Mouse (Mus musculus) neural tube, embryonic 12.5 days (tissue): ENCODE data around the gene Magi2. TPM values are rescaled to one million over a fixed set of nuclear protein-coding genes. Genes with fewer than 3 reads are reported as not detected.
"Not testable (repeated sequence)": the region's sequence is repeated elsewhere in the genome, so short reads cannot be mapped to it uniquely, and the experiment has no call there.

Experiments used
- ATAC-seq: fragments of 200-750 bp; cut with Nextera tagmentation; 2 replicates; pipeline ENCODE4 v1.8.0; 2017; ENCODE audit warnings: low read depth, mild to moderate bottlenecking, moderate TSS enrichment, moderate library complexity; ENCODE audit not compliant: low FRiP score
- H3K27ac ChIP-seq: fragments of 300-500 bp; sonication (generic); 2 replicates; pipeline ENCODE4 v1.5.1; 2016
- H3K27me3 ChIP-seq: fragments of 300-500 bp; sonication (generic); replicated peaks from 2 replicates; pipeline ENCODE4 v1.6.1; 2016; ENCODE audit warnings: mild to moderate bottlenecking
- H3K36me3 ChIP-seq: fragments of 300-500 bp; sonication (generic); 2 replicates; pipeline ENCODE4 v1.6.1; 2016; ENCODE audit warnings: mild to moderate bottlenecking
- H3K4me1 ChIP-seq: fragments of 300-500 bp; sonication (generic); 2 replicates; pipeline ENCODE4 v1.6.1; 2016
- H3K4me2 ChIP-seq: fragments of 300-500 bp; sonication (generic); replicated peaks from 2 replicates; pipeline ENCODE4 v1.6.1; 2016; ENCODE audit warnings: mild to moderate bottlenecking
- H3K4me3 ChIP-seq: fragments of 300-500 bp; sonication (generic); 2 replicates; pipeline ENCODE4 v1.5.1; 2016
- H3K9ac ChIP-seq: fragments of 300-500 bp; sonication (generic); 2 replicates; pipeline ENCODE4 v1.6.1; 2016; ENCODE audit warnings: mild to moderate bottlenecking
- H3K9me3 ChIP-seq: fragments of 300-500 bp; sonication (generic); 2 replicates; pipeline ENCODE4 v1.6.1; 2016; ENCODE audit warnings: mild to moderate bottlenecking
- WGBS: fragments of 180-500 bp; shearing (Covaris S2); methylation state at CpG from one replicate; pipeline ENCODE4 v1.1.7; 2016; 5-methylcytosine and 5-hydroxymethylcytosine counted together
- polyA plus RNA-seq: library from polyadenylated mRNA; unstranded; fragments of >200 nt; fragmentation: Nextera tagmentation; extraction: Ambion mirVana; gene quantifications from 2 replicates; pipeline ENCODE4 v1.2.1, GENCODE M21; 2016

The Magi2 gene
- polyA plus RNA-seq, 1 experiment from 2014 or later: 15.2 TPM

GRCm38 (mm10) chr5:19472851-19473439, 246.1 kb downstream of the Magi2 start:
- Histone ChIP-seq H3K9ac (no peak overlapping the region), H3K4me3 (no peak overlapping the region), H3K9me3 (no peaks in the 10 kb centered on the region), H3K36me3 (no peaks in the 10 kb centered on the region), H3K4me2 (no peak overlapping the region), H3K27ac (no peak overlapping the region), H3K4me1 (no peaks in the 10 kb centered on the region), H3K27me3 (no peaks in the 10 kb centered on the region)
- WGBS: 74% methylated on average over 4 of the region's 4 CpGs
- ATAC-seq: no peak

DNA sequence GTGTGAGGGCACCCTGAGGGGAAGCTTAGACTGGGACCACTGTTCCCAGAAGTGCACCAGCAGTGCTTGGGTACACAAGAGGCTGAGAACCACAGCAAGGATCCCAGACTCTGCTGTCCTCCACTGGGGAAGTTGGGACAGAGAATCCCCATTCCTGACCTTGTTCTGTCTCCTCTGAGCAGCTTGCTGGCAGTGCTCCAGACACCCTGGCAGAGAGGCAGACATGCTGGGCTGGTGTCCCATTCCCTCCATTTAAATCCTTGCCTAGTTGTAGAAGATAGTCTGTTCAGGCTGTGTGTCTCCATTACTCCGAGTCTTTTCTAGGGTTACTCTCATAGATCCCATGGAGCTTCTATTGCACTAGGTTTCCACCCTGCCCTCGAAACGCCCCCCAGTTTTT, 256.1 kb downstream of the Magi2 start:
- no peak overlapping the region for H3K27ac ChIP-seq
- H3K9ac ChIP-seq: no peak overlapping the region
- ATAC-seq: no peak
- no peaks in the 10 kb centered on the region for H3K27me3 ChIP-seq
- no peaks in the 10 kb centered on the region for H3K9me3 ChIP-seq
- H3K4me3 ChIP-seq: no peak overlapping the region
- 93% methylated on average over 3 of the region's 3 CpGs for WGBS
- no peak overlapping the region for H3K4me2 ChIP-seq
- no peaks in the 10 kb centered on the region for H3K4me1 ChIP-seq
- H3K36me3 ChIP-seq: no peaks in the 10 kb centered on the region

DNA sequence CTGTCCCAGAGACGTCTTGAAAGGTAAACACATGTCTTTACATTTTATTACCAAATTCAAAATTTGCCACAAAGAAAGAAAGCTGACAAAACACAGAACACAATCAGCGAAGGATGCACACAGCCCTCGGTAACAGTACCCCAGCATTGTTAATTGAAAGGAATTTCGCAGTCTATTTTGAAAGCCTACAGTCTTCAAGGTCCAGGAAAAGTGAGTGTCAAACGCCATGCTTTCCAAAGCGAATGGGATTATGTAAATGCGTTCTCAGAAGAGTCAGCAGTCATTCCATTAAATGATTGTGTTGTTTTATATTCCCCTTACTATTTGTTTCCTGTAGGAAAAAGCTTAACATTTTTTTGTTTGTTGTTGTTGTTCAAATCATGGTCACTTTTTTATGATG, 261.1 kb downstream of the Magi2 start:
- no peak for ATAC-seq
- no peak overlapping the region for H3K9ac ChIP-seq
- H3K4me2 ChIP-seq: no peak overlapping the region
- no peak overlapping the region for H3K27ac ChIP-seq
- H3K27me3 ChIP-seq: no peaks in the 10 kb centered on the region
- 27% methylated on average over 7 of the region's 7 CpGs for WGBS
- H3K9me3 ChIP-seq: no peaks in the 10 kb centered on the region
- H3K36me3 ChIP-seq: no peaks in the 10 kb centered on the region
- no peak overlapping the region for H3K4me3 ChIP-seq
- H3K4me1 ChIP-seq: no peaks in the 10 kb centered on the region

DNA sequence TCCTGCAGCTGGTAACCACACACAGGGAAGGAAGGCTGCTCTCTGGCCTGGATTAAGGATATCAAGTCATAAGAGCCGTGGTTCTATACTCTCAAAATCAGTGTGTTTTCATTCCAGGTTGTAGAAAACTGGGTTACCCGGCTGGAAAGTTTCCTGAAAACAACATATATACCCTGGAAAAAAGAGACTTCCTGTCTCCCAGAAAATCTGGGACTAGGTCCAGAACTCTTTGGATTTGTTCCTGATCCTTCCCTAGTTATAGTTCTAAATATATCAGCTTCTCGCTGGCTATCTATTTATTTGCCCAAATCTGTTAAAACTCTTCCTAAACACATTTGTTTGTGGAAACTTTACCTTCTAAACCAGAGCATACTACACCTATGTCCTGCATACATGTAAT, 274.2 kb downstream of the Magi2 start:
- Histone ChIP-seq H3K9ac (no peak overlapping the region), H3K36me3 (no peaks in the 10 kb centered on the region), H3K27me3 (no peaks in the 10 kb centered on the region), H3K9me3 (no peaks in the 10 kb centered on the region), H3K4me1 (no peaks in the 10 kb centered on the region), H3K4me3 (no peak overlapping the region), H3K27ac (no peak overlapping the region), H3K4me2 (no peak overlapping the region)
- ATAC-seq: no peak
- WGBS: 90% methylated on average over 3 of the region's 3 CpGs

DNA sequence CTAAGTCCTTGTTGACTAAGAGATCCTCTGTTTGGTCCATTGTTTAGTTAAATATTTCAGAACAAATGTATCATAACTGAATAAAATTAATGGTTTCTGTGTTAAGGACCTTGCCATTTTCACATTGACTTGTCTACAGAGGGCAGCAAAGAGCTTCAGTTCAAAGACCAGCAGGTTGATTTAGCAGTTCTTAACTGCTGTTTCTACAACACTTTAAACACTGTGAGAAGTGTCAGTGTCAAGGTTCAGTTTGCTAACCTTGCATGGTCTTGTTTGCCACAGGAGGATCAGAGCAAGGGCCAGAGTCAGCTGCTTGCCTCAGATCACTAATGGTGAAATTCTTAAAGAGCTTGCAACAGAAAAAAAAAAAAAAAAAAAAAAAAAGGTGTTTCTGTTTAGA, 295.3 kb downstream of the Magi2 start:
- ATAC-seq: no peak
- Histone ChIP-seq H3K36me3 (no peaks in the 10 kb centered on the region), H3K4me1 (no peaks in the 10 kb centered on the region)

GRCm38 (mm10) chr5:19539348-19539747, 312.5 kb downstream of the Magi2 start:
- H3K4me3 ChIP-seq: no peak overlapping the region
- H3K36me3 ChIP-seq: no peaks in the 10 kb centered on the region
- 2% methylated on average over 2 of the region's 2 CpGs for WGBS
- no peak overlapping the region for H3K27ac ChIP-seq
- H3K27me3 ChIP-seq: no peaks in the 10 kb centered on the region
- no peaks in the 10 kb centered on the region for H3K9me3 ChIP-seq
- no peaks in the 10 kb centered on the region for H3K4me1 ChIP-seq
- H3K9ac ChIP-seq: no peak overlapping the region
- H3K4me2 ChIP-seq: no peak overlapping the region
- ATAC-seq: no peak

More for the DNA sequence above, 295.3 kb downstream of the Magi2 start:
- Histone ChIP-seq H3K4me2 (no peak overlapping the region), H3K27ac (no peak overlapping the region), H3K9me3 (no peaks in the 10 kb centered on the region), H3K27me3 (no peaks in the 10 kb centered on the region), H3K9ac (no peak overlapping the region), H3K4me3 (no peak overlapping the region)

DNA sequence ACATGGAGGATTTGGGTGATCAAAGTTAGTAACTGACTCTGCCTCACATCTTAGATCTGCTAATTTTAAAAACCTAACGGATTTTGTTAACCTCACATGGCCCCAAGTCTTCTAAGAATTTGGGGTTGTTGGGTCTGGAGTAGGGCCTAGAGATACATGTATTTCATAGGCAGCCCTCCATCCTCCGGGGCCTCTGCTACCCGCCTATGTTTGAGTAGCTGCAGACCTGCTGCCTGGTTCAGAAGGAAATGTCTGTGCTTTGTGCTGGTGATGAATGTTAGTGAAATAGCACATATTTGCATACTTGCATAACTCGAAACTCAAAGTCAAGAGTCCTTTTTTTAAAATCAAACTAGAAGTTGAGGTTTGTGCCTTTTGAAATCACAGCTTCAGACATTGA, 319.6 kb downstream of the Magi2 start:
- no peak for ATAC-seq
- Histone ChIP-seq H3K9me3 (no peaks in the 10 kb centered on the region), H3K27me3 (no peaks in the 10 kb centered on the region), H3K9ac (no peak overlapping the region), H3K4me2 (no peak overlapping the region), H3K4me3 (no peak overlapping the region), H3K36me3 (no peaks in the 10 kb centered on the region), H3K4me1 (no peaks in the 10 kb centered on the region), H3K27ac (no peak overlapping the region)
- WGBS: 81% methylated on average over 4 of the region's 4 CpGs

DNA sequence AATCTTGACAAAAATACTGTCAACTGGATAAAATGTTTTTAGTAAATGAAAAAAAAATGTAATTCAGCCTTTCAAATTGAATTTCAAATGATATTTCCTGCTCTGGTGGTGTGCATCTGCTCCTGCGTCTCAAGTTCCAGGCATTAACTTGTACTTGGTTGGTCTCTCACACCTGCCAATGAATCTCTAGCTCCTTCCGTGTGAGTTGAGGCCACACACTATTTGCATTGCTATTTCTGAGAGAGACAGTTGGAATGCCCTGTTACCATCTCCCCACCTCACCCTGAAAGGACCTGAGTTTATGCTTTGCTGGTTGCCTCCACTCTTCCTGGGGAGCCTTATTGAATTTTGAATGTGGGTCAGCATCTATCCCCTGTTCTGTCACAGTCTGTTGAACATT, 320.1 kb downstream of the Magi2 start:
- no peaks in the 10 kb centered on the region for H3K4me1 ChIP-seq
- no peak overlapping the region for H3K27ac ChIP-seq
- WGBS: 83% methylated on average over 2 of the region's 2 CpGs
- no peaks in the 10 kb centered on the region for H3K36me3 ChIP-seq
- no peaks in the 10 kb centered on the region for H3K9me3 ChIP-seq
- no peak overlapping the region for H3K9ac ChIP-seq
- H3K4me3 ChIP-seq: no peak overlapping the region
- H3K4me2 ChIP-seq: no peak overlapping the region
- no peak for ATAC-seq
- no peaks in the 10 kb centered on the region for H3K27me3 ChIP-seq

DNA sequence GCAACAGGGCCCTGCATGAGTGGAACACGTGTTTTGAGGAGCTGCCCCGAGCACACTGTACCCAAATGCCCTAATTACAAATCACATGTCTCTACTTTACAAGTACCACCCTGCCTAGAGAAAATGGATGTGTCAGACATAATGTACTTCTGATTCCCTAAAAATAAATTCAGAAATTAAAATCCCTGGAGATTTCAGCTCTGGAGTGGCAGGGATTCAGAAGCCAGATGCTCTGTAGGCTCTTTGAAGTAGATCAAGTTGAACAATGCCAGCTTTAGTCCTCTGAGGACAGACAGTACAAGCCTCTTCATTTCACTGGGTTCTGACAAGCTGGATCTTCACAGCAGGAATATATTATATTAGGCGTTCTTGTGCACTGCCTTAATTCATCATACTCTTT, 326.7 kb downstream of the Magi2 start:
- 76% methylated on average over 3 of the region's 3 CpGs for WGBS

GRCm38 (mm10) chr5:19565636-19566035, 338.8 kb downstream of the Magi2 start:
- Histone ChIP-seq H3K9me3 (no peaks in the 10 kb centered on the region), H3K4me2 (no peak overlapping the region), H3K27ac (no peak overlapping the region), H3K4me3 (no peak overlapping the region), H3K4me1 (no peaks in the 10 kb centered on the region), H3K36me3 (no peaks in the 10 kb centered on the region), H3K9ac (no peak overlapping the region), H3K27me3 (no peaks in the 10 kb centered on the region)
- 91% methylated on average over 3 of the region's 3 CpGs for WGBS
- no peak for ATAC-seq

More for the DNA sequence above, 326.7 kb downstream of the Magi2 start:
- H3K4me2 ChIP-seq: no peak overlapping the region
- H3K4me3 ChIP-seq: no peak overlapping the region
- H3K9me3 ChIP-seq: no peaks in the 10 kb centered on the region
- H3K27ac ChIP-seq: no peak overlapping the region
- H3K36me3 ChIP-seq: no peaks in the 10 kb centered on the region
- H3K27me3 ChIP-seq: no peaks in the 10 kb centered on the region
- no peak overlapping the region for H3K9ac ChIP-seq
- H3K4me1 ChIP-seq: no peaks in the 10 kb centered on the region
- no peak for ATAC-seq

GRCm38 (mm10) chr5:19566136-19566535, 339.3 kb downstream of the Magi2 start:
- not testable (repeated sequence) for ATAC-seq, H3K27me3 ChIP-seq, H3K36me3 ChIP-seq, H3K9me3 ChIP-seq, H3K4me1 ChIP-seq, H3K4me3 ChIP-seq, H3K4me2 ChIP-seq, H3K27ac ChIP-seq, H3K9ac ChIP-seq
- 79% methylated on average over 1 of the region's 1 CpGs for WGBS

DNA sequence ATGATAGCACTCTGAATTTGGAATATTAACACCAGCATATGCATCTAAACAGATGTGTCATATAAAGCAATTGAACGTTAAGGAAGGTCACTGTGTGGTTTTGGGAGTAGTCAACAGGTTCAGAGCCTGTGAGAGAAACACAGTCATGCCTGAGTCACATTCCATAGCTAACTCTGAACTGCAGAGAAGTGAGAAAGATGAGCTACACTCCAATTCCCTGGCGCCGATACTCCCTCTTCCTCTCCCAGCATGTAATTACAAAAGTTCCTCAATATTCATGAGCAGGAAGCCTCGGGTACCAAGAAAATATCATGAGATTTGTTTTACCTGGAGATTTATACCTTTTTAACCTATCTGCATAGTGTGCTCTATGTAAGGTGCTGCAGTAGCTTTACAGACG, 380.9 kb downstream of the Magi2 start:
- no peaks in the 10 kb centered on the region for H3K36me3 ChIP-seq

GRCm38 (mm10) chr5:19611788-19612187, 385.0 kb downstream of the Magi2 start:
- no peaks in the 10 kb centered on the region for H3K36me3 ChIP-seq
- H3K9ac ChIP-seq: no peak overlapping the region
- no peak overlapping the region for H3K4me2 ChIP-seq
- no peak overlapping the region for H3K4me3 ChIP-seq
- WGBS: 85% methylated on average over 1 of the region's 1 CpGs
- H3K9me3 ChIP-seq: no peaks in the 10 kb centered on the region
- no peak for ATAC-seq
- no peaks in the 10 kb centered on the region for H3K4me1 ChIP-seq
- no peak overlapping the region for H3K27ac ChIP-seq
- no peaks in the 10 kb centered on the region for H3K27me3 ChIP-seq

More for the DNA sequence above, 380.9 kb downstream of the Magi2 start:
- Histone ChIP-seq H3K4me3 (no peak overlapping the region), H3K9ac (no peak overlapping the region), H3K9me3 (no peaks in the 10 kb centered on the region), H3K27me3 (no peaks in the 10 kb centered on the region), H3K4me2 (no peak overlapping the region), H3K27ac (no peak overlapping the region), H3K4me1 (no peaks in the 10 kb centered on the region)
- WGBS: 66% methylated on average over 5 of the region's 5 CpGs
- ATAC-seq: no peak
